Mouse (Mus musculus) gastrocnemius, adult 2 months (tissue): Measurements from ENCODE around the gene Tns3. TPM values are rescaled to one million over a fixed set of nuclear protein-coding genes. Genes with fewer than 3 reads are reported as not detected.

ENCODE experiments used
- DNase-seq: peaks from one replicate; pipeline ENCODE4 v3.0.0; 2022
- H3K27ac ChIP-seq: fragments of 200-600 bp; 2 replicates; pipeline ENCODE4 v1.8.1; 2022; ENCODE audit warnings: mild to moderate bottlenecking
- H3K4me3 ChIP-seq: fragments of 200-600 bp; 2 replicates; pipeline ENCODE4 v1.8.1; 2022; ENCODE audit warnings: mild to moderate bottlenecking, moderate library complexity
- CTCF ChIP-seq: fragments of 200-600 bp; IDR thresholded peaks from 2 replicates; pipeline ENCODE4 v1.8.1; 2022; ENCODE audit warnings: antibody characterized with exemption, mild to moderate bottlenecking, moderate library complexity
- intact Hi-C: fragments of 180-260 bp; cut with DNase I; formaldehyde crosslinking; loops from one replicate; pipeline ENCODE4 v1.15.1; 2025
- total RNA-seq, 2 experiments: library from RNA; stranded (reverse); gene quantifications; 2 replicates each; pipeline ENCODE4 v1.2.3; 2021

Gene Tns3
- total RNA-seq, 2 experiments from 2014 or later, result 4.9 to 9.8 TPM

DNA sequence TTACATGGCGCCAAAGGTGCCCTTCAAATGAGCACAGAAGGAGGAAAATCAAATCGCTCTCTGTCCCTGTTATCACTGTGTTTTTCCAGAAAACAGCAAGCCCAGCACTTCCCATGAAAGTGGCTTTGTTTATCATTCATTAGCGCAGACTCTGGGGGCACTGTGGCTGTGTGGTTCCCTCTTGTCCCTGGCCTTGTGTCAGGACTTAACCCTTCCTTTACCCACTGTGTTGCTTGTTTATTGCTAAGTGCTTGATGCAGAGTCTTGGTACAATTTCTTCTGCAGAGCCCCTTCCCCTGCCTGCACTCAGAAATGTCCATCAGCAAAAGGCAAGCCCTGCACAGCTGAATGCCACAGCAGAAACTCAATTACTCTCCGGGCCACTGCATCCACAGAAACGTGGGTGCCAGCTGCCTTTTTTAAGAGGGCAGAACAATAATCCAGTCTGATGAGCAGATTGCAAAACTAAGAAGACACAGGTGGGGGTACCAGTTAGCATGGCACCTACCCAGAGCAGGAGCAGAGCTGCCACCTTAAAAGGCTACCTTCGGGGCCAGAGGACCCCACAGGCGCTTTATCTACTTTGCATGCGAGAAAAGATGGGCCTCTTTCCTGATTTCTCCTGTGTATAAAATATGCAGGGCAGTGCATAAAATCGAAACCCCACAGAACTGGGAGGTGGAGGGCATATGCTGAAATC is 207.6 kb downstream of the Tns3 start:
- H3K27ac ChIP-seq, result peak overlapping the region; percentile 55
- intact Hi-C loops, result no loop called here
- DNase-seq, result no peak
- TF ChIP-seq CTCF, result no peak
- H3K4me3 ChIP-seq, result no peak overlapping the region

DNA sequence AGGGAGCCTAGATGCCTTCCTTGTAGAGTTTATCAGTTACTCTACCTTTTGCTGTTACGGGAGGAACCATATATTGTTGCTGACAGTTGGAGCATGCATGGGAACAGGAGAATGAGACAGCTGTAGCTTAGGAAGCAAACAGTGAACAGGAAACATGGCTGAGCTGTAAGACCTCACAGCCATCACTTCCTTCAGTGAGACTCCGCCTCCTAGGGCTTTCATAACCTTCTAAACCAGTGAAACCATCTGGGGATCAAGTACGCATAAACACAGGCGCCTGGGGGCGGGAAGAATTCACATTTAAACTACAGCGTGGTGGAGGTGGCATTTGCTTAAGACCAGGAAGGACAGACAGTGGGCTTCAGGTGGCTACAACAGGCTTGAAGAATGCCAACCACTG is 208.7 kb downstream of the Tns3 start:
- no peak for DNase-seq
- Histone ChIP-seq H3K27ac (no peak overlapping the region; the same call in 1 of the 2 replicates), H3K4me3 (no peak overlapping the region)
- TF ChIP-seq CTCF, result no peak
- intact Hi-C loops, result no loop called here

DNA sequence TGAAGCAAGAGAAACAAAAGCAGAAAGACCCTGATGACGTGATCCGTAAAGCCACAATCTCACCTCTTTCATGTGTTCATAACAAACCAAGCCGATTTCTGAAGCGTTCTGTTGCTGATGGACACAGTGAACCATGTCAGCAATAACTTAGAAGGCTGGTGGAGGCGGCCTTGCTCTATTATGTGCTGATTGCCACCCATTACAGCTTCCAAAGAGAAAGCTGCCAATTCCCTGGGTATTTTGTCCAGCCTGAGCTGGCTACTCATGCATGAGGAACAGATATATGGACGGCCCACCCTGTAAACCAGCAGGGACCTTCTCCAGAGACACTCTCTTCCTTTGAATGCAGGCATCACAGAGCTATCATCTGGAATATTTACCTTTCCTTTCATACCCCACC is 211.1 kb downstream of the Tns3 start:
- intact Hi-C loops, result no loop called here
- DNase-seq, result no peak
- peak; percentile 25; the same call in 1 of the 2 replicates for TF ChIP-seq CTCF
- Histone ChIP-seq H3K27ac (peak overlapping the region; percentile 6; the same call in 1 of the 2 replicates), H3K4me3 (no peak overlapping the region)

DNA sequence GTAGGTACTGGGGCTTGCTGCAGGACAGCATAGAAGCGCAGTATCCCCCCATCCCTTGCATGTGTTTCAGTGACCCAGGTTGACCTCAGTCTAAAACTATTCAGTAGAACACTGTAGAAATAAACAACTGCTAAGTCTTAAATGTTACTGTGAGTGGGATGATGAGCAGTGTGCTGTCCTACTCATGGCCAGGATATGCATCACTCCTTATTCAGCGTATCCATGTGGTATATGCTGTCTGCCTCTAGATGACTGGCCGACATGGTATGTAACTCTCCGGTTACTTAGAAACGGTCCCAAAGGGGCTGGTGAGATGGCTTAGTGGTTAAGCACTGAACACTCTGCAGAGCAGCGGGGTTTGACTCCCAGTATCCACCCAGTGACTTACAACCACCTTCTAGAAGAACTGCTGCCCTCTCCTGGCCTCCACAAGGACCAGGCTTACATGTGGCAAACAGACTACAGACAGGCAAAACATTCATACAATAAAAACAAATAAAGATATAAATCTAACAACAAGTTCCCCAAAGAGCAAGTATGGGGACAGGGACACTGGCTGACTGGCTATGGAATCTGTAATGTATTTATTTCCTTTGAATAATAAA is 212.6 kb downstream of the Tns3 start:
- peak; percentile 24; the same call in 1 of the 2 replicates for TF ChIP-seq CTCF
- no peak overlapping the region for H3K4me3 ChIP-seq
- H3K27ac ChIP-seq, result no peak overlapping the region
- intact Hi-C loops, result no loop called here
- no peak for DNase-seq

DNA sequence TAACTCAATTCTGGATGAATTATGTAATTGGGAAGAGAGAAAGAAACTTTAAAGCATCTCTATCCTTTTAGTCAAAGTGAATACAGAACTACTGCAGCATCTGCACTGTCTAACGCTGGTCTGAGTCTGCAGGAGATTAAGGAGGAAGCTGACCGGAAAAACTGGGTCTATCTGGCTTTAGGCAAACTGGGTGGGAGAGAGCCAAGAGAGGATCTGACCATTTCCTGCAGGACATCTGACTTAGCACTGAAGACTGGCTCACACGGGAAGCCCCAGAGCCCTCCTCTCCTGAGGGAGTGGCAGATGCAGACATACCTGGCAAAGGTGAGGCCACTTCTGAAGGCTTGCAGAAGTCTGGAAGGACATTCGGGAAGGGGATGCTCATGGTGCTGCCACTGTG is 213.8 kb downstream of the Tns3 start:
- DNase-seq, result no peak
- Histone ChIP-seq H3K4me3 (no peak overlapping the region), H3K27ac (peak overlapping the region; percentile 24; the same call in 1 of the 2 replicates)
- intact Hi-C loops, result no loop called here
- no peak for TF ChIP-seq CTCF

DNA sequence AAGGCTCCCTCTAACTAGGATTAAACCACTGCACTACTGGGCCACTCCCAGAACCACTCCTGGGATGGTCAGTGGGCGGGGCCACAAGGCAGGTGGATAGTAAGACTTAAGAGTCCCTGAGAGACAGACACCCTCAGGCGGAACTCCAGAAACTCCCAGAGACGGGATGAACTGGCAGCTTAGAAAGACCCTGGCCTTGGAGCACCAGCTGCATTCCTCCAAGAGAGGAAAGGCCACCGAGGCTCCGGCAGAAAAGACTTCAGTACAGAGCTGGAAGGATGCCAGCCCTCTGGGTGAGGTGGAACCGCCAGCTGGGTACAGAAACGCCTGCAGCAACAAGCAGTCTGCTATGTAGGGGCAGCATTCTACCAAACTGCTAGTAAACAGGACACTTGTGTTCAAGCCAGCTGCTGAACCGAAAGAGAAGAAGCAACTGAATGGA is 218.4 kb downstream of the Tns3 start:
- intact Hi-C loops, result no loop called here
- peak overlapping the region; percentile 72 for H3K27ac ChIP-seq
- peak; percentile 68 for DNase-seq
- no peak for TF ChIP-seq CTCF
- peak overlapping the region; percentile 38 for H3K4me3 ChIP-seq

DNA sequence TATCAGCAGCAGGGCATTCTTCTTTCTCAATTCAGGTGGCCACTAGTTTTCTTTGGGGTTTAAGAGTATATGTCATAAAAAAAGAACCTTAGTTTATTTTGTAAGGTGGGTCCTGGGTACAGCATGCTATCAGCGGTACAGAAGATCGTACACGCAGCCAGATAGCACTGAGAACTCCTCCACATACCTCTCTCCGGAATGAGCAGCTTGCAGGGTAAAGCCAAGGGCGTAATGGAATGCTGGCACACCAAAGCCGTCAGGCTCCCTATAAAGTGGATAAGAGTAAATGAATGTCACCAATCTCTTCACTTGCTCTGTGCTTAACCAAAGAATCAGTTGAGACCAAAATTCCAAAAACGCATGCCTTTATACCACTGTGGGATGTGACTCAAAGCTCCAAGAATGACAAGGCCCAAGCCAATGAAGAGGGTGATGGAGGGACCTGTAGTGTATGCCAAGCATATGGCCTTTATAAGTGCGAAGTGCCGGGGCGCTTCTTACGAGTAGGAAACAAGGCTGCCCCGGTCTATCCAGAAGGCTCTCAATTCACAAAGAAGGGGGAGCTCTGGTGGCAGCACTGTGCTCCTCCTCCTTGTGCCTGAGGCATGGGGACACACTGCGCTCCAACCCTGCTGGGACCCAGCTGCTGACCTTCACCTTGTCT is 219.4 kb downstream of the Tns3 start:
- TF ChIP-seq CTCF, result no peak
- intact Hi-C loops, result no loop called here
- Histone ChIP-seq H3K27ac (peak overlapping the region; percentile 72; the same call in 1 of the 2 replicates), H3K4me3 (no peak overlapping the region)
- DNase-seq, result no peak

DNA sequence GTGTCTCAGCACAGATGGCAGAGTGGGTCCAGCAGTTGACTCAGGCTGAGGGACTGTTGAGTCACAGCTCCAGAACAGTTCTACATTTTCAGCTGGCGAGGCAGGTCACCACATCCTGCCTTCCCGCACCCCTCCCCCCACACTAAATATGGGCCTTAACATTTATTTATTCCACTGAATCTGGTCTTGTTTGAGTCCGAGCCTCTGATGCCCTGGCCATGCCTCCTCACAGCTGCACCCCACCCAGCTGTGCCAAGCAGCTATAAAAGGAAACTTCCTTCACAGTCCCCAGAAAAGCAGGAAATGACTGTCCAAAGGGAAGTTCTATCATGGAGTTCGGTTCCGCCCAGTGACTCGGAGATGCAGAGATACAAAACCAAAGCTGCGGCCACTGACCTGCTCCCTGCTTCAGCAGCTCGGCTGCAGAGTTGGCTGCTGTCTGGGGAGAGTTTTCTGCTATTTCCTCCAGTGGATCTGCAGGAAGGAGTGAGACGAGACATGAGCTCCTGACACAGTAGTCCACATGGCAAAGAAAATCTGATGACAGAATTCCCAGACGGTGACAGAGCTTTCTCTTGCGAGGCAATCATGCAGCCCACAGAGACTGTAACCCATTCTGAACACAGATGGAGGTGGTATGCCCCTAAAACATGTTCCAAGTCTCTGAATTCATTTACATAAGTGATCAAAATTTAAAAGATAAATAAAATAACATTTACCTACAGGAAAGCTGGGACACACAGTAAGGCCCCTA is 220.6 kb downstream of the Tns3 start:
- peak overlapping the region; percentile 37 for H3K4me3 ChIP-seq
- DNase-seq, result peak; percentile 47
- intact Hi-C loops, result no loop called here
- peak overlapping the region; percentile 62 for H3K27ac ChIP-seq
- TF ChIP-seq CTCF, result no peak

DNA sequence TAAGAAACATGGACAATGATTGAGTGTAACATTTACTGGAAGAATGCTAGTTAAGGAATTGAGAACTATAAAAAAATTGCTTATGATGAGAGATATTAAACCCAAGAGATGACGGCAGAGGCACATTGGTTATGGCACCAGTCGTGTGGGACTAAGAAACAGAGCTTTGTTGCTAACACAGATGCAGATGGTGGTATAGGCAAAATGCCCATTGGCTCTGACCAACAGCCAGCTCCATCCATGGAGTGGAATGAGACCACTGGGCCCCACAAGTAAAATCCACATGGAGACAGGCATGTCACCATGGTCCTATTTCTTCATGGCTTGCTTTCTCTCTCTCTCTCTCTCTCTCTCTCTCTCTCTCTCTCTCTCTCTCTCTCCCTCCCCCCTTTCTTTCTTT is 223.6 kb downstream of the Tns3 start:
- intact Hi-C loops, result no loop called here
- no peak for TF ChIP-seq CTCF
- Histone ChIP-seq H3K27ac (no peak overlapping the region), H3K4me3 (no peak overlapping the region)
- no peak for DNase-seq

DNA sequence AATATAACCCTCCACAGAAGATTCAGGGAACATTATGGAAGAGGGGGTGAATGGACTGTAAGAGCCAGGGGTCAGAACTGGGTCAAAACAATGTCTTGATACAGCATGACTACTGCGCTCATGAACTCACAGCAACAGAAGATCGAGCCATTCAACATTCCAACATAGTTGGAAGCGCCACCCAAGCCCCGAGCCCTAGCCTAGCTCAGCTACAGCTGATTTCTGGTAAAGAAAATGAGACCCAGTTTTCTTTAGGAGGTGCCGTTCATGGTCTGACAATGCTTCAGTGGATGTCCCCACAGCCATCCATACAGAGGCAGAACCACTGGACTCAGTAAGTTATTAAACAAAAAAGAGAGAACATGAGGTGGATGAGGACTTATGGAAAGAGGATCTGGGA is 224.1 kb downstream of the Tns3 start:
- intact Hi-C loops, result no loop called here
- Histone ChIP-seq H3K27ac (no peak overlapping the region), H3K4me3 (no peak overlapping the region)
- TF ChIP-seq CTCF, result no peak
- no peak for DNase-seq

DNA sequence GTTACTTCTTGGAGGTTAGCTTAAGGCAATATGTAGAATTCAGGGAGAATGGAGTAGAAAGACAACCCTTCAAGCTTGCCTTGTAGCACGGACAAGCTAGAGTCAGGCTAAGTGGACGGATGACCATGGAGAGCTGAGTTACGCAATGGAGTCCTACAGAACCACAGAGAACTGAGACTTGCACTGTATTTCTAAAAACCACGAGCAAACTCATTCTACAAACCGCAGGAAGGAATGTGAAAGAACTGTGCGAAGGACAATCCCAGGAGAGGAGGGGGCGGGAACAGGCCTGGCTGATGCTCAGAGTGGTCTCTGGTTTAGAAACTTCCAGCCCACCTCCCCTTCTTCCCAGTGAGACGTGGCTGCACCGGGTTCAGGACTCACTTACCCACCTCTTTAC is 225.3 kb downstream of the Tns3 start:
- intact Hi-C loops, result no loop called here
- TF ChIP-seq CTCF, result no peak
- no peak overlapping the region for H3K4me3 ChIP-seq
- peak overlapping the region; percentile 38 for H3K27ac ChIP-seq
- DNase-seq, result no peak

DNA sequence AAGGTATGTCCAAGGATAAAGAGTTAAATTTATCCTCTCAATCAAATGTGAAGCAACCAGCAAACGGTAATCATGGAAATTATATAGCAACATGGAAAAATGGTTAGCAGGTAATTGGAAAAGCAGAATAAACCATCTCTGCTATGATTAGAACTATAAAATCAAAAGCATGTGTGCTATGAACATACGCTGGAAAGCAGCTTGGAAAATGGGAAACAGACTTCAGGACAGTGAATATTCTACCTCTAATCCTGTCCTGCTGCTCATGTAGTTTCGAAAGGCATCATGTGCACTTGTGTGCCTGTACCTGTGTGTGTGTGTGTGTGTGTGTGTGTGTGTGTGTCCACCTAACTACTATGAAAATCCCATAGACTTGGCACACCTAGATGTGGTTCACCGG is 226.1 kb downstream of the Tns3 start:
- intact Hi-C loops, result no loop called here
- TF ChIP-seq CTCF, result no peak
- no peak overlapping the region for H3K4me3 ChIP-seq
- DNase-seq, result no peak
- H3K27ac ChIP-seq, result no peak overlapping the region

DNA sequence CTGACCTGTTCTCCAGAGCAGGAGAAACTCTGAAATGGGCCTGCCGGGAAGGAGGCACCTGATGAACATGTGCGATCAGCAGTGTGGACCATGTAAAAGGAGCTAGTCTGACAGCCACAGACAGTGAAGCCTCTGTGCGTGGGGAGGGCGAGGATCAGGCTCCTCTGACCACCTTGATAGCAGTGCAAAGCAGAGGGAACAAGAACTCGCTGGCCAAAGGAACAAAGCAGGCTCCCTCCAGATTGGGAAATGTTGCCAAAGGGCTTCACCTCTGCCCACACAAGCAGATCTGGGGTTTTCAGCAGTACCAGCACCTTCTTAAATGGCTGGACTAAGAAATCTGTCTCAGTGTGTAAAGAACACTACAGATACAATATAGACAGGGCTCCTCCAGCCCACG is 229.2 kb downstream of the Tns3 start:
- Histone ChIP-seq H3K4me3 (no peak overlapping the region), H3K27ac (no peak overlapping the region)
- DNase-seq, result no peak
- no peak for TF ChIP-seq CTCF
- intact Hi-C loops, result no loop called here
